Comparison of ENCODE assay signal across 18 mouse cellular contexts in the genomic region with DNA sequence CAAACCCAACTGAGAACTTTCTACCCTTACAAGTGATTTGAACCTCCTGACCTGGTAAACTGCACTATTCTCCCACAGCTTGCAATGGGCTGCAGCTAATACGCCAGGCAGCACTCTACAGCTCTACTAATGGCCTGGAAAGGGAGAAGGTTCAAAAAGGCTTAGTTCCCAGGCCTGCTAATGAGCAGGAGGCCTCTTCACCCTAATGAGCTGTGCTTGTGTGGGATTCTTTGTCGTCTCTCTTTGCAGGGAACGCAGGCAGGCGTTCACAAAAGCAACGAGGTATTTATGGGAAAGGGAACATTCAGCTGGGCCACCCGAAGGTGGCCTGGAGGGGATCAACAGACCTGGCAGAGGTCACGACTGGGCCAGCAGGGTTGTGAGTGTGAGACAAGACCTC.
DNase-seq lines count a peak whose midpoint lies in the region; ATAC-seq and TF ChIP-seq lines count a peak whose summit lies in the region.
"Had no signal": no experiment of that assay in that cellular context is flagged by ENCODE, and none has a peak within 500 bp of the region (broad histone marks: within the 10 kb centered on the region; RNA-seq: fewer than 3 reads in every experiment).

No protein-coding gene starts in this region.

- H3K27me3 ChIP-seq in heart, embryonic 15.5 days, result no peaks in the 10 kb centered on the region
- H3K27me3 ChIP-seq in heart, embryonic 11.5 days (ENCODE audit: control insufficient read depth, insufficient read depth, low read length), result peaks cover 2% of the 10 kb centered on the region; the same call in 1 of the 2 replicates
- H3K27me3 ChIP-seq in embryonic facial prominence, embryonic 14.5 days (replicated peaks; ENCODE audit: control insufficient read depth, insufficient read depth, low read length), result peaks cover 5% of the 10 kb centered on the region; the same call in 1 of the 2 replicates
- H3K27me3 ChIP-seq: intestine, embryonic 15.5 days; liver, embryonic 13.5 days; Patski had no signal

- no peak overlapping the region for H3K9ac ChIP-seq in heart, embryonic 15.5 days
- H3K9ac ChIP-seq in heart, embryonic 11.5 days (ENCODE audit: low read depth, low read length), result no peak overlapping the region
- no peak overlapping the region for H3K9ac ChIP-seq in embryonic facial prominence, embryonic 14.5 days (ENCODE audit: low read depth, low read length)
- H3K9ac ChIP-seq: intestine, embryonic 15.5 days; liver, embryonic 13.5 days had no signal

- H3K4me3 ChIP-seq in heart, embryonic 15.5 days, result no peak overlapping the region
- no peak overlapping the region for H3K4me3 ChIP-seq in heart, embryonic 11.5 days (ENCODE audit: low read depth, low read length)
- H3K4me3 ChIP-seq in embryonic facial prominence, embryonic 14.5 days (ENCODE audit: low read depth, low read length), result no peak overlapping the region
- H3K4me3 ChIP-seq: erythroblast, embryonic 14.5 days; hindbrain, embryonic 10.5 days; intestine, embryonic 15.5 days; liver, embryonic 13.5 days; megakaryocyte, embryonic 14.5 days had no signal

- no peaks in the 10 kb centered on the region for H3K9me3 ChIP-seq in heart, embryonic 15.5 days (replicated peaks)
- no peaks in the 10 kb centered on the region for H3K9me3 ChIP-seq in heart, embryonic 11.5 days (replicated peaks; ENCODE audit: control insufficient read depth, low read length)
- no peaks in the 10 kb centered on the region for H3K9me3 ChIP-seq in embryonic facial prominence, embryonic 14.5 days (ENCODE audit: control insufficient read depth, low read length)
- H3K9me3 ChIP-seq: hindbrain, embryonic 10.5 days; intestine, embryonic 15.5 days; liver, embryonic 13.5 days; megakaryocyte, embryonic 14.5 days had no signal

- H3K4me2 ChIP-seq in heart, embryonic 15.5 days, result no peak overlapping the region
- H3K4me2 ChIP-seq in heart, embryonic 11.5 days, result no peak overlapping the region
- H3K4me2 ChIP-seq in embryonic facial prominence, embryonic 14.5 days (ENCODE audit: low read depth, low read length), result no peak overlapping the region
- H3K4me2 ChIP-seq: intestine, embryonic 15.5 days; liver, embryonic 13.5 days had no signal

- 33% methylated on average over 7 of the region's 7 CpGs for WGBS in heart, embryonic 15.5 days
- WGBS in heart, embryonic 11.5 days (ENCODE audit: insufficient replicate concordance), result 45% methylated on average over 7 of the region's 7 CpGs
- WGBS in embryonic facial prominence, embryonic 14.5 days, result 39% methylated on average over 7 of the region's 7 CpGs

- no peak for ATAC-seq in heart, embryonic 15.5 days (replicated peaks; ENCODE audit: insufficient number of reproducible peaks, insufficient read depth, low FRiP score, low read depth)
- ATAC-seq in heart, embryonic 11.5 days (replicated peaks; ENCODE audit: insufficient number of reproducible peaks, low FRiP score, low TSS enrichment), result no peak
- peak; percentile 70; the same call in 1 of the 2 replicates for ATAC-seq in embryonic facial prominence, embryonic 14.5 days (ENCODE audit: low read depth)
- ATAC-seq: intestine, embryonic 15.5 days; Patski had no signal

- H3K27ac ChIP-seq in heart, embryonic 15.5 days, result 0 out of 2 replicates have a peak overlapping the region, but pooled peaks have one; percentile 24
- no peak overlapping the region for H3K27ac ChIP-seq in heart, embryonic 11.5 days (ENCODE audit: low read depth, low read length)
- no peak overlapping the region for H3K27ac ChIP-seq in embryonic facial prominence, embryonic 14.5 days (replicated peaks; ENCODE audit: low read depth, low read length)
- H3K27ac ChIP-seq: hindbrain, embryonic 10.5 days; intestine, embryonic 15.5 days; liver, embryonic 13.5 days had no signal

- peak; percentile 87 for DNase-seq in brain, embryonic 14.5 days (ENCODE audit: low read depth)
- peak; percentile 50 for DNase-seq in embryonic facial prominence, embryonic 14.5 days (ENCODE audit: low spot score)
- peak; percentile 21 for DNase-seq in forelimb bud, embryonic 11.5 days (ENCODE audit: low read depth, low spot score)
- DNase-seq in thymus, postnatal 0 days (ENCODE audit: low spot score), result no peak
- DNase-seq in left cerebral cortex, adult 8-10 months (ENCODE audit: low spot score in 2 of 2), result no peak
- no peak for DNase-seq in ovary, postnatal 36 days (ENCODE audit: low spot score)
- DNase-seq: cerebellum, adult 18-20 months; kidney, postnatal 10 days; left cerebral cortex, postnatal 4 days; liver, embryonic 13.5 days; thymus, adult 2 months had no signal

- 0 out of 2 replicates have a peak, but pooled peaks cover 3% of the 10 kb centered on the region for H3K4me1 ChIP-seq in heart, embryonic 15.5 days (replicated peaks)
- no peaks in the 10 kb centered on the region for H3K4me1 ChIP-seq in heart, embryonic 11.5 days (ENCODE audit: control insufficient read depth, insufficient read depth, low read length)
- H3K4me1 ChIP-seq in embryonic facial prominence, embryonic 14.5 days (ENCODE audit: control insufficient read depth, insufficient read depth, low read length), result no peaks in the 10 kb centered on the region
- H3K4me1 ChIP-seq: intestine, embryonic 15.5 days; liver, embryonic 13.5 days; megakaryocyte, embryonic 14.5 days had no signal

- TF ChIP-seq CTCF in brain, embryonic 14.5 days (IDR thresholded peaks at IDR 0.05; ENCODE audit: borderline replicate concordance, extremely low read depth, insufficient read depth, insufficient read length), result no peak

- no peak for TF ChIP-seq POLR2A in brain, embryonic 14.5 days (IDR thresholded peaks at IDR 0.05; ENCODE audit: borderline replicate concordance, extremely low read depth, insufficient read depth, insufficient read length, poor library complexity, severe bottlenecking)

- no peaks in the 10 kb centered on the region for H3K36me3 ChIP-seq in heart, embryonic 15.5 days
- H3K36me3 ChIP-seq in heart, embryonic 11.5 days (ENCODE audit: control insufficient read depth, insufficient read depth, low read length), result no peaks in the 10 kb centered on the region
- no peaks in the 10 kb centered on the region for H3K36me3 ChIP-seq in embryonic facial prominence, embryonic 14.5 days (ENCODE audit: control insufficient read depth, insufficient read depth, low read length)
- H3K36me3 ChIP-seq: intestine, embryonic 15.5 days; liver, embryonic 13.5 days had no signal

Comparison
In these comparisons a context has a peak if more than half of its experiments do, and no peak if none do; other contexts are left out.
1. DNase-seq: peak in brain, embryonic 14.5 days (single experiment), embryonic facial prominence, embryonic 14.5 days (single experiment) and forelimb bud, embryonic 11.5 days (single experiment); none in thymus, postnatal 0 days (single experiment), left cerebral cortex, adult 8-10 months (0 of 2) and ovary, postnatal 36 days (single experiment).